Mouse (Mus musculus) right cerebral cortex, adult 2 months (tissue): ENCODE measurements at regions not wholly inside any gene's neighbourhood (a gene's known extent, or its start where the extent isn't known, plus 50 kb on each side); places are given as distances from the start of the nearest gene placed in this dataset.

ENCODE experiments used
- DNase-seq, 2 experiments: peaks; one replicate each; pipeline ENCODE4 v3.0.0; 2021 to 2022; ENCODE audit warnings: low spot score in 2 of 2

- no peak for DNase-seq
Measured at GRCm38 (mm10) chr4:84805431-84805830, 78.7 kb upstream of the Cntln start.

GRCm38 (mm10) chr4:84793156-84793919, 90.8 kb upstream of the Cntln start:
- DNase-seq, result no peak

- peak in 1 of 2 experiments; percentile 3 for DNase-seq
Measured at GRCm38 (mm10) chr4:84786583-84786982, 97.5 kb upstream of the Cntln start.

- no peak for DNase-seq
Measured at GRCm38 (mm10) chr4:84768161-84768560, 93.1 kb upstream of the Bnc2 start.

GRCm38 (mm10) chr4:84766708-84767425, 91.8 kb upstream of the Bnc2 start:
- DNase-seq, result no peak

- no peak for DNase-seq
Measured at GRCm38 (mm10) chr4:84757172-84757571, 82.1 kb upstream of the Bnc2 start.

- DNase-seq, result no peak
Measured at GRCm38 (mm10) chr4:84752613-84753185, 77.6 kb upstream of the Bnc2 start.

- no peak for DNase-seq
Measured at GRCm38 (mm10) chr4:84741301-84741700, 66.2 kb upstream of the Bnc2 start.

- DNase-seq, result no peak
Measured at GRCm38 (mm10) chr4:84740816-84741215, 65.7 kb upstream of the Bnc2 start.
